Mouse (Mus musculus) right cerebral cortex, adult 18-20 months (tissue): Measurements from ENCODE around the gene Ly6g6e.
"Not testable (repeated sequence)": the region's sequence is repeated elsewhere in the genome, so short reads cannot be mapped to it uniquely, and the experiment has no call there.

Experiments
- DNase-seq: peaks from one replicate; pipeline ENCODE4 v3.0.0; 2022; ENCODE audit warnings: mixed read lengths

Gene Ly6g6e

GRCm38 (mm10) chr17:35104754-35105153 lies 28.1 kb downstream of the Ly6g6e start:
- no peak for DNase-seq

GRCm38 (mm10) chr17:35105740-35106389 lies 29.2 kb downstream of the Ly6g6e start:
- no peak for DNase-seq

GRCm38 (mm10) chr17:35106522-35106921 lies 29.8 kb downstream of the Ly6g6e start:
- no peak for DNase-seq

- DNase-seq, result no peak
These were observed 31.4 kb downstream of the Ly6g6e start, which contains the start of gene Ly6g5c for GRCm38 (mm10) chr17:35108097-35108496. TSS of gene Ly6g5c (plus strand) at chr17:35108279.

GRCm38 (mm10) chr17:35111774-35112173 lies 35.1 kb downstream of the Ly6g6e start:
- DNase-seq, result no peak

- DNase-seq, result no peak
These were observed 38.6 kb downstream of the Ly6g6e start, which contains the start of gene Ly6g5b for GRCm38 (mm10) chr17:35115046-35116019. TSS of gene Ly6g5b (minus strand) at chr17:35115428.

- no peak for DNase-seq
These were observed 44.0 kb downstream of the Ly6g6e start for GRCm38 (mm10) chr17:35120745-35121142.

GRCm38 (mm10) chr17:35121143-35121799 lies 44.6 kb downstream of the Ly6g6e start, which contains the start of gene Gpank1:
TSS of gene Gpank1 (plus strand) at chr17:35121455.
- DNase-seq, result peak; percentile 99

GRCm38 (mm10) chr17:35121871-35122303 lies 45.2 kb downstream of the Ly6g6e start, which contains the start of gene Csnk2b:
TSS of gene Csnk2b (minus strand) at chr17:35122053.
- peak; percentile 74 for DNase-seq

- DNase-seq, result not testable (repeated sequence)
These were observed 46.6 kb downstream of the Ly6g6e start for GRCm38 (mm10) chr17:35123287-35123686.

- not testable (repeated sequence) for DNase-seq
These were observed 47.7 kb downstream of the Ly6g6e start for GRCm38 (mm10) chr17:35124261-35124896.

GRCm38 (mm10) chr17:35125081-35125480 lies 48.4 kb downstream of the Ly6g6e start:
- no peak for DNase-seq

- no peak for DNase-seq
These were observed 48.9 kb downstream of the Ly6g6e start for GRCm38 (mm10) chr17:35125578-35125977.

- DNase-seq, result peak; percentile 73
These were observed 49.5 kb downstream of the Ly6g6e start, which contains the start of gene D17H6S53E for GRCm38 (mm10) chr17:35126206-35126611. TSS of gene D17H6S53E (plus strand) at chr17:35126373.

- no peak for DNase-seq
These were observed 50.3 kb downstream of the Ly6g6e start for GRCm38 (mm10) chr17:35127017-35127416.
